Comparison of ENCODE assay signal across 18 mouse cellular contexts in the genomic region with DNA sequence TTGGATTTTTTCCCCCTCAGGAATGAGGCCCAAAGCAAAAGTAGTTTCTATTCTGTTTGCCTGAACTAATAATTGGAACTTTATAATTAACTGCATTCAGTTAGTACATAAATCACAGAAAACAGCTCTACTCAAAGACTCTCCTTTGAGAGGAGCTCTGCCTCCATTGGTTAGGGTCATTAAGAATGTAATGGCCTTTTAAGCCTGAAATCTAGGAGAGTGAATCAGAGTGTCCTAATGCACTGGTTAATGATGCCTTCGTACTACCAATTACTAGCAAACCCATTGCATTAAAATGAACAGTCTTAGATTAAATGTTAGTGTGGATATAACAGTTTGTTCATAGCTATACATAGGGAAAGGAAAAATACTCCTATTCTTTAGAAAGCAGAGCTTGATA.
"Had no signal": no experiment of that assay in that cellular context is flagged by ENCODE, and none has a peak within 500 bp of the region (broad histone marks: within the 10 kb centered on the region; RNA-seq: fewer than 3 reads in every experiment).

No protein-coding gene starts in this region.

- H3K4me2 ChIP-seq: kidney, embryonic 15.5 days; liver, embryonic 13.5 days; midbrain, embryonic 12.5 days; midbrain, embryonic 15.5 days had no signal

- H3K9ac ChIP-seq: kidney, embryonic 15.5 days; liver, embryonic 13.5 days; midbrain, embryonic 12.5 days; midbrain, embryonic 15.5 days had no signal

- H3K4me1 ChIP-seq: kidney, embryonic 15.5 days; liver, embryonic 13.5 days; midbrain, embryonic 12.5 days; midbrain, embryonic 15.5 days had no signal

- H3K9me3 ChIP-seq: kidney, embryonic 15.5 days; liver, embryonic 13.5 days; midbrain, embryonic 12.5 days; midbrain, embryonic 15.5 days had no signal

- ATAC-seq: midbrain, embryonic 15.5 days had no signal

- H3K36me3 ChIP-seq: kidney, embryonic 15.5 days; liver, embryonic 13.5 days; midbrain, embryonic 12.5 days; midbrain, embryonic 15.5 days had no signal

- H3K4me3 ChIP-seq: kidney, embryonic 15.5 days; left cerebral cortex, adult 2 months; liver, embryonic 13.5 days; midbrain, embryonic 12.5 days; midbrain, embryonic 15.5 days had no signal

- DNase-seq: kidney, adult 8-10 months; kidney, postnatal 10 days; kidney, postnatal 36 days; layer of hippocampus, postnatal 36 days; liver, embryonic 13.5 days; lung, adult 2 months; right cerebral cortex, adult 18-20 months; right cerebral cortex, postnatal 14 days; right cerebral cortex, postnatal 4 days; thymus, adult 2 months; thymus, postnatal 14 days; thymus, postnatal 4 days had no signal

- H3K27me3 ChIP-seq: kidney, embryonic 15.5 days; liver, embryonic 13.5 days; midbrain, embryonic 12.5 days; midbrain, embryonic 15.5 days had no signal

- H3K27ac ChIP-seq: kidney, embryonic 15.5 days; left cerebral cortex, adult 2 months; liver, embryonic 13.5 days; macrophage; midbrain, embryonic 12.5 days; midbrain, embryonic 15.5 days; stomach, postnatal 0 days had no signal
